Mouse (Mus musculus) left cerebral cortex, adult 8-10 months (tissue): Measurements from ENCODE around the gene Defb30. TPM values are rescaled to one million over a fixed set of nuclear protein-coding genes. Genes with fewer than 3 reads are reported as not detected.

ENCODE experiments used
- DNase-seq, 2 experiments: peaks; one replicate each; pipeline ENCODE4 v3.0.0; 2022; ENCODE audit warnings: low spot score in 2 of 2
- total RNA-seq, 4 experiments: library from RNA; stranded (reverse); gene quantifications; 2 replicates each; pipeline ENCODE4 v1.2.4; 2022

Gene Defb30
- not detected for total RNA-seq

DNA sequence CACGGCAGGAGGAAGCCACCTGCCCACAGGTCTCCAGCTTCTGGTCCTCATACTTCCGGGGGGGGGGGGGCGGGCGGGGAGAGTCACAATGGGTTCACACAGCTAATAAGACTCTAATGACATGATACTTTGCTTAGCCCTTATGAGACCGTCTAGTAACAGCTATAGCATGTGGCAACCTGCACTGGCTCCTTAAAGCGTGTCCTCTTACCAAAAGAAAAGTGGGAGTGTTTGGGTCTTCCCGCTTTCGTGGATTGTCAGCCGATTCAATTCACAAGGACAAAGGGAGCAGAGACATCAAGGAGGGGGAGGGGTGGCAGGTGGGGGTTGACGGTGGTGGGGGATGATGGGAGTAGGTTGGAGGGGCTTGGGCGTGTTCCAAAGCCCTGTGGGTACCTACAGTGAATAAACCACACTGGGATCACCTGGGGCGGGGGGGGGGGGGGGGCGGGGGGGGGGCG is at the start of gene Defb30:
Gene Defb30, minus strand, starts transcription at position 51 of the 461 bp plus-strand sequence.
- no peak for DNase-seq

- no peak for DNase-seq
These were observed 17.9 kb upstream of the Defb30 start for GRCm38 (mm10) chr14:63067708-63068107.

DNA sequence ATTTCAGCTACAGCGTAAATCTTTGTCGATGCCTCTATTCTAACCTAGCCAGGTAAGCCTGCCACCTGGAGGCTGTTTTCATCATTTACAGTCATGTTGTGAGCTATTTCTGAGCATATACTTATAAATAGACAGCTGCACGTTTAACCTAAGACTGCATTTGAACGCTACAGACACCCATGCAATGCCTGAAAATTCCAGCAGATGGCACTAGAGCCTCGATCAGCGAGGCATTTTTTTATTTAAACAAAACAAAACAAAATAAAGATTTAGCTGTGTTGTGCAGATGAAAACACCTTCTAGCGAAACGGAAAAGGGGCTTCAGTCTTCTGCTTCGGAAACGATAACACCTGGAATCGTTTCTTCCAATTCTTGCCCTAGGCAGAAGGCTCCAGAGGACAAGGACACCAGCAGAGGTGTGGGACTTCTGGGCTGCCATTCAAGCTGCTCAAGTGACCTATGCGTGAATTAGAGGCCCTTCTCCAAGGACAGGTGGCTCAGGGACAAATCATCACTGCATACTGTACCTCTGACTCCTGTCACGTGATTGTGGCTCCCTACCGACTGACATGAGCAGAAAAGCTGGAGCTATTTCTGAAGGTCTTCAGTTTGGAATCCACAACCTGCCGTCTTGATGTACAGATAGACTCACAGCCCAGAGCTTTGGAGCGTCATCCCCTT is 17.0 kb upstream of the Defb30 start:
- DNase-seq, result peak in 1 of 2 experiments; percentile 66

- DNase-seq, result no peak
These were observed 15.6 kb upstream of the Defb30 start for GRCm38 (mm10) chr14:63065391-63065790.

DNA sequence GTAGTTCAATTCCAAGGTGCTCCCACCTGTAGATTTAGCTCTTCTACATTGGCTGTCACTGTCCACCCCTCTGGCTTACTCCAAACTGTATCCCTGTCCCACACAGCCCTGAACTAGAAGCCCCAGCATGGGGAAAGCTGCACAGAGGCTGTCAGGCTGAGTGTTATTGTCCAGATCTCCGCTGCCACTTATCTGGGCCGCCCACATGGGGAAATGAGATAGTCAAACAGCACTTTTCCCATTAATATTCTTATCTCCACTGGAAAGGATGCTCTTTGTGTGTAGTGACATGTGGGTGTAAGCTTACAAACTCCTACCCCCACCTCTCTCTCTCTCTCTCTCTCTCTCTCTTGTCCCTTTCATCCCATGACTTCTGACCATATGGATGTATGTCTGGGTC is 12.4 kb upstream of the Defb30 start:
- no peak for DNase-seq

GRCm38 (mm10) chr14:63060361-63060760 is 10.6 kb upstream of the Defb30 start:
- no peak for DNase-seq

DNA sequence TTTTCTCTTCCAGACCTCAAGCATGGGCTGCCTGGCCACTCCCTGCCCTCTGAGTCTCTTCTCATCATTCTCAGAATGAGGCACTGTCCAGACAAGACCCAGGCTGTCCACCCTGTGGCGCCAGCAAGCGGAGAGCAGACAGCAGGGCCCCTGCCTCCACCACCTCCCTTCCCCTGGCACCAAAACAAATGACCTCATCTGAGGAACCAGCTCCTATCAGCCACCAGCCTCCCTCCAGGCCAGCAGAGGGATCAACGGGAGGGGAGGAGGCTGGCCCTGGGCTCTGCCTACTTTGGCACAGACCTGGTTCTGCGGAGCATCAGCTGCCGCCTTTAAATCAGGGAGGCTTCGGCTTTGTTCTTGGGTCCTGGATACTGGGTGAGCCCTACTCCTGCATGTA is 5.0 kb upstream of the Defb30 start:
- DNase-seq, result peak in 1 of 2 experiments; percentile 69

- peak in 1 of 2 experiments; percentile 47 for DNase-seq
These were observed 1.0 kb upstream of the Defb30 start for GRCm38 (mm10) chr14:63050769-63051168.

DNA sequence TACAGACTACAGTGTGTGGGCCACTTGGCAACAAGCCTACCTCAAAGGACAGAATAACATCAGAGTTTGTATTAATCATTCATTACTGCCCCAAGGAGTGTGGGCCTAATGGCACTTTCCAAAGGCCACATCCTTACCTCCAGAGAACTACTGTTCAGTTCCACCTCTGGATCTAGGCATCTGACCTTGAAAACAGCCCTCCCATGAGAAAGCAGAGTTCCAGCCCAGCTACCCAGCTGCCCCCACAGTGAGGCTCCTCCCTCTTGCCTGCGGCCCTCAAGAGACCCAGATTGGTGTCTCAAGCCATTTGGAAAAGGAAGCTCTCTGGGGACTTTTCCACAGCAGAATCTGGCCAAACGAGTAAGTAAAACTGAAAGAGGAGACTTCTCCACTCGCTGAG is 3.1 kb downstream of the Defb30 start, which contains the start of gene Defb42:
Gene Defb42, plus strand, starts transcription at position 301 of the 400 bp plus-strand sequence.
- DNase-seq, result no peak

DNA sequence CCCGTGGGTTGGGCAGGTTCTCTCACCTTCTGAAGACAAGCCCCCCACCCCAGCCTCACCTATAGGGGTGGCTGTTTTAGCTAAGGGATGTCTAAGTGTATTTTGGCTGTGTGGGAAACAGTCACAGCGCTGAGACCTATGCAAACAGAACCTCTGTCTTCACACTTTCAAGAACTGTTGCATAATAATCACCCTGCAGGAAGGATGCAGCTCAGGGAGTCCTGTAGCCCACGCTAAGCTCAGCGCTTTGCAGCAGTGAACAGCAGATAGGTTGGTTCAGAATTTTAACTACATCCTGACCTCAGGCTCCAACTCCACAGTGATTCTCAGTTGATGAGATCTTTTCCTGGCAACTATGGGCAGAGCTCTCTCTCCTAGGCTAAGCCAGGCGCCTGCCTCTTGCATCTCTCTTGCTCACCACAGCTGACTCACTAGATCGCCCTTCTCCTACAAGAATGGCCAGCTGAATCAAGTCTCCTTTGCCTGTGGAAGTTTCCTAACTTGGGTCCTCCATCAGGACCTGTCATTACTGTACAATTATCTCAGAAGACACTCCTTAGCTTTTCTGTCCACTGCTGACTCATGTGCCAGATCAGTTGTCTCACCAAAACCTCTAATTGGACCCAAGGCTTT is 29.1 kb downstream of the Defb30 start:
- peak; percentile 12 to 27 for DNase-seq

- no peak for DNase-seq
These were observed 35.1 kb downstream of the Defb30 start for GRCm38 (mm10) chr14:63014667-63015066.

- no peak for DNase-seq
These were observed 36.7 kb downstream of the Defb30 start for GRCm38 (mm10) chr14:63013082-63013481.

DNA sequence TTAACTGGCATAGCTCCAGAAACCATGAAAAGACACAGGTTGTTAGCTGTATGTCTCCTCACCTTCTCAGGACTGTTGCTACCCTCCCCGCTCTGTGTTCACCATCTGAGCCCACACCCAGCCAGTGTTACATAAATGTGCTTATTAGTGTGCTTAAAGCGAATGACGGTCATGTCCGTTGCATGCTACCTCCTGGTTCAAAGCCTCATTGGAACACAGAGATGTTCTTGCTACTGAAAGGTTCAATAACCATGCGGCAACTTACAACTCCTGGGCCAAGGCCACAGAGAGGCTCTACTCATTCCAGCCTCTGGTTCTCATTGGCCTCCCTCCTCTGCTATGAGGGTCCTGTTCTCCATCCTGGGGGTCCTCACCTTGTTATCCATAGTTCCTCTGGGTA is 38.3 kb downstream of the Defb30 start, which contains the start of gene Defb43:
Gene Defb43, plus strand, starts transcription at position 301 of the 400 bp plus-strand sequence.
- DNase-seq, result no peak

DNA sequence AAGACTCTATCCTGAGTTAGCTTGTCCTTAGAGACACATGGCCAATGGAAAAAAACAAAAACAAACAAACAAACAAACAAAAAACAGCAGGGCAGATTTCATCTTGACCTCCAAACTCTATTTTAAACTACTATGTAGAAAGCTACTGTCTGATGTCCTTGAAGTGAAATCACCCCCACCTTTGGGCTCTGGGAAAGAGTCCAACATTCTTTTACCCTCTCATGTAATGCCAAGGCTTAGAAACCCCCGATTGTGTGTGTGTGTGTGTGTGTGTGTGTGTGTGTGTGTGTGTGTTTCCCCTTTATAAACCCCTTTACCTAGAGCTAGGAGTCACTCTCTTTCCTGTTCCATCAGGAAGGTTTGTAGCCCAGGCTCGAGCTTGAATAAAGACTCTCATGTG is 47.2 kb downstream of the Defb30 start:
- DNase-seq, result no peak

DNA sequence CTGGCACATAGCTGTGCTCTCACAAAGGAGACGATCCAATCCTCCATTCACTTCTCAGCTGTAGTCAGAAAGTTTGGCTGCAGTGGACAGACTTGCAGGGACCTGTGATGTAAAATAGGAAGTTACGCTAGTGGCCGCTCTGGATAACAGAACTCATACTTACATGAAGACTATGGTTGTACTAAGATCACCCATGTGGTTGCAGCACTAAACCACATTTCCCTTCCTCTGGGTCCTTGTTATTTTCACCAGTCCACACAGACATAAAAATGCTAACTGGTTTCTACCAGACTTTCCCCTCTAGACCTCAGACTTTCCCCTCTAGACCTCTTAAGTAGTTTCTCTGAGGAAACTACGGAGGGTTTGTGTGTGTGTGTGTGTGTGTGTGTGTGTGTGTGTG is 50.8 kb downstream of the Defb30 start:
- no peak for DNase-seq

GRCm38 (mm10) chr14:62997777-62998176 is 52.0 kb downstream of the Defb30 start, which contains the start of gene Defb47:
Defb47 (plus strand) TSS chr14:62998077.
- DNase-seq, result no peak

DNA sequence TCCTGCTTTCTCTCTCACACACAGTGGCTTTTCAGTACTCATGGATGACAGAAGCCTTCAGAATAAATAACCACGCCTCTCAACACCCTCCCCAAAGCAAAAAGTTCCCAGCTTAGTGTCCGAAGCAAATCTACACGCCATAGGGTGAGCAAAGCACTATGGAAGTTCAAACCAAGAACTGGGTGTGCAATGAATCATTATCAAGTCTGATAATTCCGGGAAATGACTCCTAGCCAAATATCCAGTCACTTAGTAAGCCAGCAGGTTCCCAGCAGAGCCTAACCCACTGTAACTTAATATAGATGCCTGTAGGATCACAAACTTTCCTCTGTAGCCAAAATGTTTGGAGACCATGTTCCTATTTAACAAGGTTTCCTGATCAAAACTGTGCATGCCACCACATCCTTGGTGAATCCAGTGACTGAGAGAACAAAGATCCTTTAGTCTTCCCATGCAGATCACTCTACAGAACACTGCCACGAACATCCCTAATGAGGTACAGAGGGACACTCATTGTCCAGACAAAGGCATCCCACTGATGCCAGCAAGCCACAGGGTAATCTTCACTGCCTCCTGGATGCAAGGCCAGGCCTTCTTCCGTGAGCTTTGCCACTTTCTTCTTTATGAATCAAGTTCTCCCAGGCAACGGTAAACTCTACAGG is 57.8 kb downstream of the Defb30 start:
- no peak for DNase-seq

DNA sequence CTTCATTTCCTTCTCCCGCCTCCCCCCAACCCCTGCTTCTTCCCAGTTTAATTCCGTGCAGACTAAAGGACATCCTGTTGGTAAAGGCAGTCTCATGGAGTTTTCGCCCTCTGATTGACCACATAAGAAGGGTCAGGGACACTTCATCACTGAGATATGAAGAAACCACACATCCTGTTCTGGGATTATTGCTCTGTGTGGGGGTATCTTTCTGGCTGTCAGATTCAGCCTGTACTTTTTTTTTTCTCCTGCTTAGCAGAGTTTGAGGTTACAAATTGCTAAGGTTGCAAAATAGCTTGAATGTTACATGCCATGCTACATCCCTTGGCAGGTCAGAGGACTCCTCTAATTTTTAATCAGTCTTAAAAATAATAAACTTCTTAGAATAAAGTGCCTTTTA is 58.5 kb downstream of the Defb30 start:
- DNase-seq, result no peak

DNA sequence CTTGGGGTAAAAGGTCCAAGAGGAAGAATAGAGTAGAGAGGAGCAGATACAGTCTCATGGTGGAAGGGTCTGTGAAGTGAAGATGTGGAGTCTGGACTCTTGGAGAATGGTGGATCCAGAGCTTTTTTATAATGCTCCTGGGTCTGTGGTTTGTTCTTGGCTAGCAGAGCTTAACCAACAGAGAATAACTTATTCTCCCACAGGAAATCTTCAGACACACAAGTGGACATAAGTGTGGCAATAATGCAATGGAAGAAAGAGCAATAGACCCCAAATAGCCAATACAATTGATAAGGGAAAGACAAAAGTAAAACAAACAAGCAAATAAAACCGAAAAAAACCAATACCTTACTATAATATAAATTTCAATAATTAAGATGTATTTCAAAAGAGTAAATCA is 65.3 kb downstream of the Defb30 start, which contains the start of gene Defb48:
Gene Defb48, minus strand, starts transcription at position 101 of the 400 bp plus-strand sequence.
- DNase-seq, result no peak
